Mouse (Mus musculus) heart, embryonic 11.5 days (tissue): ENCODE results near the gene Magi2. TPM values are rescaled to one million over a fixed set of nuclear protein-coding genes. Genes with fewer than 3 reads are reported as not detected.
"Not testable (repeated sequence)": the region's sequence is repeated elsewhere in the genome, so short reads cannot be mapped to it uniquely, and the experiment has no call there.

Source experiments
- ATAC-seq: fragments of 200-750 bp; cut with Nextera tagmentation; replicated peaks from 2 replicates; pipeline ENCODE4 v1.8.0; 2017; ENCODE audit warnings: moderate library complexity; ENCODE audit not compliant: insufficient number of reproducible peaks, low FRiP score, low TSS enrichment
- H3K27ac ChIP-seq: fragments of 300-500 bp; sonication (generic); 2 replicates; pipeline ENCODE4 v1.5.1; 2014; ENCODE audit warnings: mild to moderate bottlenecking, low read depth, low read length
- H3K27me3 ChIP-seq: fragments of 300-500 bp; sonication (generic); 2 replicates; pipeline ENCODE4 v1.6.1; 2014; ENCODE audit warnings: mild to moderate bottlenecking, low read length, mixed read lengths; ENCODE audit not compliant: control insufficient read depth, insufficient read depth
- H3K36me3 ChIP-seq: fragments of 300-500 bp; sonication (generic); 2 replicates; pipeline ENCODE4 v1.6.1; 2014; ENCODE audit warnings: mild to moderate bottlenecking, low read length, moderate library complexity, mixed read lengths; ENCODE audit not compliant: control insufficient read depth, insufficient read depth
- H3K4me1 ChIP-seq: fragments of 300-500 bp; sonication (generic); 2 replicates; pipeline ENCODE4 v1.6.1; 2014; ENCODE audit warnings: low read length; ENCODE audit not compliant: control insufficient read depth, insufficient read depth
- H3K4me2 ChIP-seq: fragments of 300-500 bp; sonication (generic); 2 replicates; pipeline ENCODE4 v1.6.1; 2014; ENCODE audit warnings: mild to moderate bottlenecking, moderate library complexity
- H3K4me3 ChIP-seq: fragments of 300-500 bp; sonication (generic); 2 replicates; pipeline ENCODE4 v1.5.1; 2014; ENCODE audit warnings: low read depth, low read length
- H3K9ac ChIP-seq: fragments of 300-500 bp; sonication (generic); 2 replicates; pipeline ENCODE4 v1.6.1; 2014; ENCODE audit warnings: mild to moderate bottlenecking, low read depth, low read length, moderate library complexity
- H3K9me3 ChIP-seq: fragments of 300-500 bp; sonication (generic); replicated peaks from 2 replicates; pipeline ENCODE4 v1.6.1; 2016; ENCODE audit warnings: low read length; ENCODE audit not compliant: control insufficient read depth
- WGBS: fragments of 180-500 bp; shearing (Covaris S2); extraction: QIAGEN DNeasy Blood & Tissue Kit; methylation state at CpG from one replicate; pipeline ENCODE4 v1.1.7; 2014; ENCODE audit not compliant: insufficient replicate concordance; 5-methylcytosine and 5-hydroxymethylcytosine counted together
- polyA plus RNA-seq: library from polyadenylated mRNA; unstranded; fragments of >200 nt; fragmentation: Nextera tagmentation; extraction: Ambion mirVana; gene quantifications from 2 replicates; pipeline ENCODE4 v1.2.1, GENCODE M21; 2014

Magi2 gene
- polyA plus RNA-seq, 1 experiment from 2014 or later = 2.5 TPM

DNA sequence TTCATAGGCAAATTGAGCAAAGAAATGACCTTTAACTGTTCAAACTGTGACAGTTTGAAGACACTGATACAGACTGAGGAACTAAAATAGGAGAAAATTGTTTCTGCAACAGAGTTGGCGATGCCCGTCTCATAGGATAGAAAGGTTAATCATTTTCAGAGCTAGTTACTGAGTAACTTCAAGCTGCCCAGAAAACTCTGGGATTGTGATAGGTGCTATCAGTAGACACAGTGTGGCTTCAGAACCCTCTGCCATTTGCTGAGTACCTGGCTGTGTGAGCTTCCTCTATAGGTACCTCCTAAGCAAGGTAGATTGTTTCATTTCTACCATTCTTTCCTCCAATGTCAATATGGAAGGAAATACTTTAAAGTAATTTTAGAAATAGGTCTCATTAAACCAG, 1014.7 kb downstream of the Magi2 start:
- no peaks in the 10 kb centered on the region for H3K36me3 ChIP-seq
- H3K4me3 ChIP-seq = no peak overlapping the region
- no peak overlapping the region for H3K27ac ChIP-seq
- ATAC-seq = no peak
- no peaks in the 10 kb centered on the region for H3K4me1 ChIP-seq
- 81% methylated on average over 2 of the region's 2 CpGs for WGBS
- H3K4me2 ChIP-seq = no peak overlapping the region
- no peaks in the 10 kb centered on the region for H3K27me3 ChIP-seq
- no peak overlapping the region for H3K9ac ChIP-seq
- H3K9me3 ChIP-seq = no peaks in the 10 kb centered on the region

DNA sequence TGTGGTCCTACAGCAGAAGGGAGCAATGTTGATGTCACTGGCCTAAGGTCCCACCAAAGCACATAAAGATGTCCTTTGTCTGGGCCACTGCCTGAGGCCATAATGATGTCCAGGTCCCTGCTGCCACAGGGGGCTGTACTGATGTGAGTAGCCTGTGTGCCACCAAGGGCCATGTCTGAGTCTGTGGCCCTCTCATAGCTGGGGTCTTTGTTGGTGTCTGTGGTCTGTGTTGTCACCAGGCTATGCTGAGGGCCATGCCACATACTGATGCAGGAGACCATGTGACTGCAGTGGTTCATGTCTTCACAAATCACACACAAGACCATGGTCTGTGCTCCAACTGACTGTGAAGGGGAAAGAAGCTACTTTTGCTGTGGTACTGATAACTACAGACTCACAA, 1015.7 kb downstream of the Magi2 start:
- H3K9me3 ChIP-seq = no peaks in the 10 kb centered on the region
- H3K27ac ChIP-seq = no peak overlapping the region
- no peak overlapping the region for H3K9ac ChIP-seq
- no peak overlapping the region for H3K4me2 ChIP-seq
- H3K4me1 ChIP-seq = no peaks in the 10 kb centered on the region
- H3K36me3 ChIP-seq = no peaks in the 10 kb centered on the region
- no peak overlapping the region for H3K4me3 ChIP-seq
- no peak for ATAC-seq
- H3K27me3 ChIP-seq = no peaks in the 10 kb centered on the region

DNA sequence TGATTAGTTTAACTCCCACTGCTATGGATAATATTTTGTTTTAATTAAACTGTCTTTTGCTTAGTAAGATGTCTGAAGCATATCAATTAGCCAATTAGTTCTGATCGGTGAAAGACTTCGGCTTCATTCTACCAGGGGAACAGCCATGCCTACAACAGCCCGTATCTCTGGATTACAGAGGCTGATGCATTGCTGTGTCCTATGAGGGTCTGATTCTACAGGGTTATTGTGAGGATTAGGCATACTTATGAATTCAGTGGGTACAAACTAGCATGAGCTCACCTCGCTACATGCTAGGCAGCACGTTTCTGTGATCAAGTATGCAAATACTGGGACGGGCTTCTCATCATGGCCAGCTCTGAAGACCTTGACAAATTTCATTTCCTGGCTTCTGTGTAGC, 1022.5 kb downstream of the Magi2 start:
- Histone ChIP-seq H3K4me3 (no peak overlapping the region), H3K4me2 (no peak overlapping the region), H3K9me3 (no peaks in the 10 kb centered on the region), H3K27ac (no peak overlapping the region), H3K4me1 (no peaks in the 10 kb centered on the region), H3K27me3 (no peaks in the 10 kb centered on the region), H3K9ac (no peak overlapping the region), H3K36me3 (no peaks in the 10 kb centered on the region)
- WGBS = 82% methylated on average over 6 of the region's 6 CpGs
- no peak for ATAC-seq

DNA sequence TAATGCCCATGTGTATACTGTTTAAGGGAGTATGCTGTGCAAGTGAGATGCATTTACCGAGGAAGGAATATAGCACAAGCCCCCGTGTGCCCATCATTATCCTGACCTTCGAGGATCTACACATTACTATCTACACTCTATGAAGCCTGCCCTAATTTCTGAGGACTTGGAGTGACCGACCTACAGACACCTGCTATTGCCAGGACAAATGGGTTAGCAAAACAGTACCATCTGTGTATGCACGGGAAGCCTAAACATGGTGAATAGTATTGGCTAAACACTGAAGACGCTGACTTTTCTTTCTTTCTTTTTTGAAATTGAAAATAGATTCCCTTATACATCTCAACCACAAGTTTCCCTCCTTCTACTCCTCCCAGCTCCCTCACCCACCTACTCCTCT, 1024.7 kb downstream of the Magi2 start:
- no peak overlapping the region for H3K4me2 ChIP-seq
- WGBS = 84% methylated on average over 6 of the region's 6 CpGs
- no peaks in the 10 kb centered on the region for H3K9me3 ChIP-seq
- no peak for ATAC-seq
- H3K4me1 ChIP-seq = no peaks in the 10 kb centered on the region
- H3K4me3 ChIP-seq = no peak overlapping the region
- no peak overlapping the region for H3K27ac ChIP-seq
- no peaks in the 10 kb centered on the region for H3K27me3 ChIP-seq
- H3K36me3 ChIP-seq = no peaks in the 10 kb centered on the region
- no peak overlapping the region for H3K9ac ChIP-seq

DNA sequence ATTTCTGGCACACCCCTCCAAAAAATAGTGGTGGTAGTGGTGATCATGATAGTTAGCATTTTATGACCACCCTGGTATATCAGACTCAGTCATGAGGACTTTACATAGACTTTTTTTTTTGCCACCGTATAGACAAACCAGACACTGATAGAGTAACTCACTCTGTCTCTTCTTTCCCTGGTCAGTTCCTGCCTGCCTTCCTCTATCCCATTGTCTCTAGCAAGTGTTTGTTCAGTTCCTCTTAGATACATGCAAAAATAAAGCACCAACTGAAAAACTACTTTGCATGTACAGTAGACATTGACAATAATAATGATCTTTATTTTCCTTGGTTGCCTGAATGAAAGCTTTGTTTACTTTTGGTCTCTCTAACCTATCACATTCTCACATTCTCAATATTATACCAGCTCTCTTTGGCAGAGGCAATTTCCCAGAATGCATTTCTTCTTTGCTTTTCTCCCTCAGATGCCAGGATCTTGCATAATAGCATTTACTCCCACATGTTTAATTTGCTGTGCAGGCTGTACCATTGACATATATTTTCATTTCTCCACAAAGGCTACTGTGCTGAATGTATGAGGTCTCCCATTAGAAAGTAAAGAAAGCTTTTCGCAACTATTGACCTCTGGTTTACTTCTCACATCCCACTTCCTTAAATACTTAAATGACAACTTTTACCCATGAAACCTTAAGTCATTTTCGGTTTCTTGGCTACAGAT, 1029.5 kb downstream of the Magi2 start:
- Histone ChIP-seq H3K4me2 (no peak overlapping the region), H3K4me1 (no peaks in the 10 kb centered on the region), H3K27ac (no peak overlapping the region), H3K9ac (no peak overlapping the region), H3K27me3 (no peaks in the 10 kb centered on the region), H3K9me3 (no peaks in the 10 kb centered on the region), H3K4me3 (no peak overlapping the region), H3K36me3 (no peaks in the 10 kb centered on the region)
- WGBS = 71% methylated on average over 3 of the region's 3 CpGs
- ATAC-seq = no peak

DNA sequence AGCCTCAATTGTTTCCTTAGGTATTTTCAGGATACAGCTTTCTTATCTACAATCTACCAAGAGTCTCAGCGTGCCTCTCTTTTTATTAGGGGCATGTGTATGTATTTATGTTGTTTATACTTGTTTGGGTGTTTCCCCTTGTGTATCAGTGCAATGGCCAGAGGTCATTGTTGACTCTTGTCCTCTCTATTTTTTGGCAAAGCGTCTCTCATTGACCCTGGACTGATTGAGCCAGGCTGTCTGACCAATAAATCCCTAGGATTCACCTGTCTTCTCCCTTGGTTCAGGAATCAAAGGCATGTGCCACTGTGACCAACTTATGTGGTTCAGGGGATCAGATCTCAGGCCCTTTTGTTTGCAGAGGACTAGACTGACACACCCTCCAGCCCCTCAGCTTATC, 1030.1 kb downstream of the Magi2 start:
- Histone ChIP-seq H3K4me2 (no peak overlapping the region), H3K36me3 (no peaks in the 10 kb centered on the region), H3K9ac (no peak overlapping the region), H3K4me3 (no peak overlapping the region), H3K9me3 (no peaks in the 10 kb centered on the region), H3K4me1 (no peaks in the 10 kb centered on the region), H3K27ac (no peak overlapping the region), H3K27me3 (no peaks in the 10 kb centered on the region)
- 58% methylated on average over 2 of the region's 2 CpGs for WGBS
- ATAC-seq = no peak

DNA sequence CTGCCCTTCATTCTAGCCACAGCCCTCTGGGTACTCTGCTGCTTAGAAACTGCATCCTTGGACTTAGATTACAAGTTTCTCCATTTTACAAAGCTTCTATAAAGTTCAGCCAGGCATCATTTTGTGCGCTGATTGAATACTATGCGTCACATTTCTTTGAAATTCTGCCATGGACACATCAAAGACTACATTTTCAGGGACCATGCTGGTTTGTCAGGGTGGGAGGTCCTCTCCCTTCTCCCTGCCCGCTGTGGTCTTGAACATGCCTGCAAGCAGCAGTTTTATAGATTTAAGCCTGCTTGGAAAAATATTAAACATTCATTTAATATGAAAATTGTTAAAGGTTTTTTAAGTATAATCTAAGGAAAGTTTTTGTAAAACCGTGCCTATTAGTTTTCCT, 1030.6 kb downstream of the Magi2 start:
- Histone ChIP-seq H3K9me3 (no peaks in the 10 kb centered on the region), H3K27ac (no peak overlapping the region), H3K36me3 (no peaks in the 10 kb centered on the region), H3K4me2 (no peak overlapping the region), H3K4me1 (no peaks in the 10 kb centered on the region), H3K4me3 (no peak overlapping the region), H3K9ac (no peak overlapping the region), H3K27me3 (no peaks in the 10 kb centered on the region)
- WGBS = 73% methylated on average over 4 of the region's 4 CpGs
- ATAC-seq = no peak

DNA sequence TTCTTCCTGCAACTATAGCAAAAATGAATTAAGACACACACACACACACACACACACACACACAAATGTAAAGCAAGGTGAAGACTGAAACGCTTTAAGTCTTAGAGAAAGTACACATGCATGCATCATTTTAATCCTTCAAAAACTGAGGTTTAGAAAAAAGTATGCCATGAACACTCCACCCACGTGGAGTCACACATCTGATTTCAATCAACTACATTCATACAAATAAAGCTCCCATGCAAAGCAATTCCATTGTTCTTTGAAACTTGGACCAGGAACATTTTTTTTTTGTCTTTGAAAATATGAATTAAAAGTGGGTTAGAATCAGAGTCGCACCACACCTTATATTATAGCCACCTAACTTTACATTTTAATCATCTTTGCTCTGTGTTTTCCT, 1032.9 kb downstream of the Magi2 start:
- no peak for ATAC-seq
- H3K27me3 ChIP-seq = no peaks in the 10 kb centered on the region
- no peak overlapping the region for H3K9ac ChIP-seq
- no peak overlapping the region for H3K27ac ChIP-seq
- H3K4me2 ChIP-seq = no peak overlapping the region
- H3K4me3 ChIP-seq = no peak overlapping the region
- H3K4me1 ChIP-seq = no peaks in the 10 kb centered on the region
- WGBS = 74% methylated on average over 3 of the region's 3 CpGs
- H3K36me3 ChIP-seq = no peaks in the 10 kb centered on the region
- H3K9me3 ChIP-seq = no peaks in the 10 kb centered on the region

DNA sequence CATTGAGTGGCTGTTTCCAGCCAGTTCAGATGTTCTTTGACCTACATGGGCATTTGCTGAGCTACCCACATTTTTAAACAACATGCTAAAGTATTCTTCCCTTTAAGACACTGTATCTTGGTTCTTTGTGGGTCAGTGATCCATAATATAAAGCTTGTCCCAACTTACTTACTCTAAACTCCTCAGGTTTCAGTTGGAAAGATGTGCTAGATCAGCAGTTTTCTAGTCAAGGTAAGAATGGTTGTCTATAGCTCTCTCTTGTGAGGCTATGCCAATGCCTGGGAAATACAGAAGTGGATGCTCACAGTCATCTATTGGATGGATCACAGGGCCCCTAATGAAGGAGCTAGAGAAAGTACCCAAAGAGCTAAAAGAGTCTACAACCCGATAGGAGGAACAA, 1045.8 kb downstream of the Magi2 start:
- H3K27me3 ChIP-seq, H3K4me1 ChIP-seq, H3K4me3 ChIP-seq, H3K36me3 ChIP-seq, H3K27ac ChIP-seq, ATAC-seq, H3K4me2 ChIP-seq, H3K9me3 ChIP-seq, H3K9ac ChIP-seq: not testable (repeated sequence)
- WGBS = 81% methylated on average over 1 of the region's 1 CpGs
